Mouse (Mus musculus): Measurements from ENCODE around the gene Zfp652. TPM values are rescaled to one million over a fixed set of nuclear protein-coding genes. Genes with fewer than 3 reads are reported as not detected.
"Not testable (repeated sequence)": the region's sequence is repeated elsewhere in the genome, so short reads cannot be mapped to it uniquely, and the experiment has no call there.

The Zfp652 gene
- polyA plus RNA-seq, 1 experiment, result 93.0 TPM

DNA sequence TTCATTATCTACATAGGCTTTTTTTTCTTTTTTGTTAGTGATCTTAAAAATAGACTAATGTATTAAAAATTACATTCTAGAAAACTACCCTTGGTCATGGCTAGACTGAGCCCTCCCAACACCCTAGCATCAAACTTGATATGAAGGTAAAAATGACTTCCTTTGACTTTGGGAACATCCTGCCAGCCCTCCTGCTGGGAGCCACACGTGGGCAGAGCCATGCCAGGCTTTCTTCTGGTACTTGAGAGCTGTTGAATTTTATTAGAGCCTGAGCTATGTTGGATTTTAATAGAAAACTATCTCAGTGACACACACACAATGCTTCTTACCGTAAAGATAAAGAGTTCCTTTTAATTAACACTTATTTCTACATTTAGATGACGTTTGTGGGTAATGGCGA is 34.3 kb downstream of the Zfp652 start:
- TF ChIP-seq CTCF (IDR thresholded peaks at IDR 0.05; ENCODE audit: insufficient read depth, low read depth, low read length) (no peak), POLR2A (IDR thresholded peaks at IDR 0.05; ENCODE audit: insufficient read depth, low read depth, low read length) (no peak)
- 29% methylated on average over 4 of the region's 4 CpGs for whole genome bisulfite sequencing

DNA sequence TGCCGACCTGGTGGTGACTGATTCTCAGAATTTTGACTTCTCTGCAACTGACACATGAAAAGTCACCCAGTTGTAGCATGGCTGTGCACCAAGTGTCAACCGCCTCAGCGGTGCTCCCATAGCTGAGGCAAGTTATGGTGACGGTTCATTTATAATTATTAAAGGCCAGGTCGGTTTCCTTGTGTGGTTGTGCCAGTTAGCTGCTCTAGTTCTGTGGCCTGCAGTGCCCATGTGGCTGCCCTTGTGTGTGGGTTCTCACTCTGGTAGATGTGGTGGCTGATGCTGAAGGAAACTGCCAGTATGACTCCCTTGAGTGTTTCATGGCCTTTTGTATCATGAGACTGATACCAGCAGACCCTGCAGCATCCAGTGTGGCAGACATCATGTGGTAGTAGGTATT is 35.9 kb downstream of the Zfp652 start:
- peaks cover 4% of the 10 kb centered on the region for H3K4me1 ChIP-seq (ENCODE audit: control insufficient read depth, insufficient read depth, low read length)
- WGBS, result 65% methylated on average over 5 of the region's 5 CpGs

More for the DNA sequence above, 34.3 kb downstream of the Zfp652 start:
- H3K4me3 ChIP-seq (ENCODE audit: insufficient read depth, low read depth, low read length), result no peak overlapping the region
- H3K4me1 ChIP-seq (ENCODE audit: control insufficient read depth, insufficient read depth, low read length), result peaks cover 4% of the 10 kb centered on the region
- no peak overlapping the region for H3K27ac ChIP-seq (ENCODE audit: insufficient read depth, low read depth, low read length)

DNA sequence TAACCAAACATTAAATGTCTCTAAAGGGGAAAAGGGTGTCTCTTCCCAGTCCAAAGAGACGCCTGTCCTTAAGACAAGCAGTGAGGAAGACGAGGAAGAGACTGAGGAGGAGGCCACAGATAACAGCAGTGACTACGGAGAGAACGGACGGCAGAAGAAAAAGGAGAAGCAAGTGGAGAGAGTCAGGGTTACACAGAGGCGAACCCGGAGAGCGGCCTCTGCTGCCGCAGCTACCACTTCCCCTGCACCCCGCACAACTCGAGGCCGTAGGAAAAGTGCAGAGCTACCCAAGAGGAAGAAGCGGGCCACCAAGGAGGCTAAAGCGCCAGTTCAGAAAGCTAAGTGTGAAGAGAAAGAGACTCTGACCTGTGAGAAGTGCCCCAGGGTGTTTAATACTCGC is 37.1 kb downstream of the Zfp652 start:
- Histone ChIP-seq H3K4me1 (ENCODE audit: control insufficient read depth, insufficient read depth, low read length) (peaks cover 4% of the 10 kb centered on the region), H3K4me3 (ENCODE audit: insufficient read depth, low read depth, low read length) (no peak overlapping the region), H3K27ac (ENCODE audit: insufficient read depth, low read depth, low read length) (no peak overlapping the region)
- TF ChIP-seq CTCF (IDR thresholded peaks at IDR 0.05; ENCODE audit: insufficient read depth, low read depth, low read length) (no peak), POLR2A (IDR thresholded peaks at IDR 0.05; ENCODE audit: insufficient read depth, low read depth, low read length) (no peak)
- 81% methylated on average over 15 of the region's 15 CpGs for WGBS

More for the DNA sequence above, 35.9 kb downstream of the Zfp652 start:
- Histone ChIP-seq H3K27ac (ENCODE audit: insufficient read depth, low read depth, low read length) (no peak overlapping the region), H3K4me3 (ENCODE audit: insufficient read depth, low read depth, low read length) (no peak overlapping the region)
- no peak for TF ChIP-seq POLR2A (IDR thresholded peaks at IDR 0.05; ENCODE audit: insufficient read depth, low read depth, low read length)
- TF ChIP-seq CTCF (IDR thresholded peaks at IDR 0.05; ENCODE audit: insufficient read depth, low read depth, low read length), result no peak

DNA sequence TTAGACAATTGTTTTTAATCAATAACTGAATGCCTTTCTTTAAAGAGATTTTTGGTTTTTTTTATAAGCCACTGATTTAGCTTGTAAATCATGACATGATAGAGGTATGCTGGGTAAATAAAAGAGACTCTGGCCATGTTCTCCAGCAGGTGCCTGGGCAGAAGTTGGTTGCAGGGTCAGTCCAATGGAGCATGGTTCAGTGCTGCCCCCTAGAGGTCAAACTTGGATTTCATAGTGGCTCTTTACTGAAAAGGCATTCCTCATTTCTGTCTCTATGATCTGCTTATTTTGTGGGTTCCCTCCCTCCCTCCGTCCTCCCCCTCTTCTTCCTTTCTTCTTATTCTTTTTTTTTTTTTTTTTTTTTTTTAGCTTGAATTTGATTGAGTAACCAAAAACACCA is 38.5 kb downstream of the Zfp652 start:
- H3K4me3 ChIP-seq (ENCODE audit: insufficient read depth, low read depth, low read length), result no peak overlapping the region
- no peak overlapping the region for H3K27ac ChIP-seq (ENCODE audit: insufficient read depth, low read depth, low read length)
- 6% methylated on average over 1 of the region's 1 CpGs for WGBS
- peak; percentile 31; the same call in 1 of the 2 replicates for TF ChIP-seq CTCF (IDR thresholded peaks at IDR 0.05; ENCODE audit: insufficient read depth, low read depth, low read length)
- no peak for TF ChIP-seq POLR2A (IDR thresholded peaks at IDR 0.05; ENCODE audit: insufficient read depth, low read depth, low read length)
- H3K4me1 ChIP-seq (ENCODE audit: control insufficient read depth, insufficient read depth, low read length), result peaks cover 4% of the 10 kb centered on the region

DNA sequence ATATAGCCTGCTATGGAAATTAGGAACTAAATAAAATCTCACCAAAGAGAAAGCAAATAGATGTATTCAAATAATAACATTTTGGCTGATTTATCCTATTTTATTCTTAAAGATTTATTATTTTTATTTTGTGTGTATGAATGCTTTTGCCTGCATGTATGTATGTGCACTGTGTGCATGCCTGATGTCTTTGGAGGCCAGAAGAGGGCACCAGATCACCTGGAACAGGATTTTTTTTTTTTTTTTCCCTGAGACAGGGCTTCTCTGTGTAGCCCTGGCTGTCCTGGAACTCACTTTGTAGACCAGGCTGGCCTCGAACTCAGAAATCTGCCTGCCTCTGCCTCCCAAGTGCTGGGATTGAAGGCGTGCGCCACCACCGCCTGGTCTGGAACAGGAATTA is 42.7 kb downstream of the Zfp652 start:
- not testable (repeated sequence) for H3K4me3 ChIP-seq (ENCODE audit: insufficient read depth, low read depth, low read length); H3K27ac ChIP-seq (ENCODE audit: insufficient read depth, low read depth, low read length); H3K4me1 ChIP-seq (ENCODE audit: control insufficient read depth, insufficient read depth, low read length)
- 93% methylated on average over 4 of the region's 4 CpGs for WGBS

DNA sequence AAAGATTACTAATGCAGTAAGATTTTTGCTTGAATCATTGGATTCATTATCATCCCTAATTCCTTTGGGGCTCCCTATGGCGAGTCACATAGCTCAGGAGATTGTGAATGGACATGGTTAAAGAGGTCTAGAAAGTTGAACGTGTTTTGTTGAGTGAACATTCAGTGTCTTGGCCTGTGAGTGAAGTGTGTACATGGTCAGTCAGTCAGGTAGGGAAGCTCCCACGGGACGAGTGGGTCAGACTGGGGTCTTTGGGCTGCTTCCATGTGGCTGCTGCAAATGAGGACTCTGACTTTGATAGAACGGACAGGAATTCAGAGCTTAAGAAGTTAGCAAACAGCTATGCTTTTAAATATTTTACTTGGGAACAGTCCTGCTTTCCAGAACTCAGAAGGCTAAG is 48.0 kb downstream of the Zfp652 start:
- no peak overlapping the region for H3K27ac ChIP-seq (ENCODE audit: insufficient read depth, low read depth, low read length)
- H3K4me3 ChIP-seq (ENCODE audit: insufficient read depth, low read depth, low read length), result no peak overlapping the region
- no peaks in the 10 kb centered on the region for H3K4me1 ChIP-seq (ENCODE audit: control insufficient read depth, insufficient read depth, low read length)
- no peak for TF ChIP-seq POLR2A (IDR thresholded peaks at IDR 0.05; ENCODE audit: insufficient read depth, low read depth, low read length)
- no peak for TF ChIP-seq CTCF (IDR thresholded peaks at IDR 0.05; ENCODE audit: insufficient read depth, low read depth, low read length)
- 91% methylated on average over 5 of the region's 5 CpGs for WGBS

DNA sequence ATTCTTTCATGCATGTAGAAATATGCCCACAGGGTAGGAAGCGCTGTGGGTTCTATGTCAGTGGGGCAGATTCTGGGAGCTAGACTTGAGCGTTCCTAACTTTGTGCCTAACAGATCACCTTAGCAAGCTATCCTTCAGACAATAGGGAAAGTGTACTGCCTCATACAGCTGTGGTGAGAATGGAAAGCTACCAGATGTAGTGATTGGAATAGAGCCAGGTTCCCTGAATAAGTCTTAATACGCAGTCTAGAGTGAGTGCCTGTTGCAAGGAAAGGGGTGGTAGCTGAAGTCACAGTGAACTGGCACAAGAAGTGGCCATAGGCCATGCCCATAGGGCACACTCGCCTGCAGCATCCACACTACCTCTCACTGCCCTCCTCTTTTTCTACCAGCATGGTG is 50.5 kb downstream of the Zfp652 start:
- no peak overlapping the region for H3K27ac ChIP-seq (ENCODE audit: insufficient read depth, low read depth, low read length)
- peaks cover 3% of the 10 kb centered on the region; the same call in 1 of the 2 replicates for H3K4me1 ChIP-seq (ENCODE audit: control insufficient read depth, insufficient read depth, low read length)
- no peak overlapping the region for H3K4me3 ChIP-seq (ENCODE audit: insufficient read depth, low read depth, low read length)
- WGBS, result 59% methylated on average over 4 of the region's 4 CpGs
- TF ChIP-seq CTCF (IDR thresholded peaks at IDR 0.05; ENCODE audit: insufficient read depth, low read depth, low read length), result no peak
- no peak for TF ChIP-seq POLR2A (IDR thresholded peaks at IDR 0.05; ENCODE audit: insufficient read depth, low read depth, low read length)

DNA sequence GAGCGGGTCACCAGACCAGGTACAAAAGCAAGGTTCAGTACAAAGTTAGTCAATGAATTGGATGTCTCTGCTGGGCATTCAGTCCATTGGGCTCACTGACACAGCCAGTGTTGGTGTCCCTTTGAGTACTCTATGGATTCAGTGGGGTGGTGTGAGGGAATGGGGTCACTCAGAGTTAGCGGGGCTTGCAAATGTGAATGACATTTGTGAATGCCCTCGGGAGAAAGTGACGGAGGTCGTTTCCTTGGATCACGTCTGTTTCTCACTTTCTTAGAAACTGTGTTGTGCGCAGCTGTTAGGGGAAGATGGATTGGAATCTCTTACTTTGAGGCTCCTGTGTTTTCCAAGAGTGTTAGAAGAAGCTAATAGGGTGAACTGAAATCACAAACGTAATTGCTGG is 52.3 kb downstream of the Zfp652 start:
- Histone ChIP-seq H3K4me1 (ENCODE audit: control insufficient read depth, insufficient read depth, low read length) (peaks cover 3% of the 10 kb centered on the region; the same call in 1 of the 2 replicates), H3K27ac (ENCODE audit: insufficient read depth, low read depth, low read length) (no peak overlapping the region), H3K4me3 (ENCODE audit: insufficient read depth, low read depth, low read length) (no peak overlapping the region)
- WGBS, result 67% methylated on average over 8 of the region's 8 CpGs
- TF ChIP-seq CTCF (IDR thresholded peaks at IDR 0.05; ENCODE audit: insufficient read depth, low read depth, low read length) (no peak), POLR2A (IDR thresholded peaks at IDR 0.05; ENCODE audit: insufficient read depth, low read depth, low read length) (no peak)

DNA sequence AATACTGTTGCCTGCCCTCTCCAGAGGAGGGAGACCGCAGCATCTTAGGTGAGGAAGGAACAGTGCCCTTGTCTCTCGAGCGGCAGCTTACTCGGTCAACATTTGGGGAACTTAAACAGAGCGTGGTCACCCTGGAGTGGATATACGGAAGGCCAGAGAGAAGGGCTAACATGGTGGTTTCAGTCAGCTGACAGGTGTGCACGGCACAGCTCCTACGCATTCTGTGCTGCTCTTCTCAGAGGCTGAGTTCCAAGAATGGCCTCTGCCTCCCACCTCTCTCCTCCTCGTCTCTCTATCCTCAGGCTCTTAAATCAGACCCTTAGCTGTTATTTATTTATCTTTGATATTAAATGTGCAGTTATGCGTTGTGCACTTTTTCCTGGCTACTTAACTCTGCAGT is 52.9 kb downstream of the Zfp652 start:
- peaks cover 3% of the 10 kb centered on the region; the same call in 1 of the 2 replicates for H3K4me1 ChIP-seq (ENCODE audit: control insufficient read depth, insufficient read depth, low read length)
- H3K27ac ChIP-seq (ENCODE audit: insufficient read depth, low read depth, low read length), result no peak overlapping the region
- no peak for TF ChIP-seq POLR2A (IDR thresholded peaks at IDR 0.05; ENCODE audit: insufficient read depth, low read depth, low read length)
- TF ChIP-seq CTCF (IDR thresholded peaks at IDR 0.05; ENCODE audit: insufficient read depth, low read depth, low read length), result no peak
- 81% methylated on average over 10 of the region's 10 CpGs for WGBS
- no peak overlapping the region for H3K4me3 ChIP-seq (ENCODE audit: insufficient read depth, low read depth, low read length)

DNA sequence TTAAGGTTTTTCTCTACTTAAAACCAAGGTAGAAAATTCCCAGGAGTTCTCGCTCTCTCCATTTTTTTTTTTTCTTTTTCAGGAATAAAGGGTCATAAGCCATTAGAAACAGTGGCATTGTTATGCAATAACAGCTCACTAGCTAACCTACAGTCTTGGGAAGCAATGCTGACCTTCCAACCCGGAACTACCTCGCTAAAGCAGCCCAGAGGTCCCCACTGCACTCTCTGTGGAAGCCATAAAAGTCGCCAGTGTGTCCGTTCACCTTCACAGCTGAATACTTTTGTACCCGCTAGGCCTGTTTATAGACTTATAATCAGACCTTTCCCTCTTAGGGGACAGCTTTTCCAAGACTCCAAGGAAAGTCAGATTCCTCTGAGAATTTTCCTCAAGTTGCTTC is 55.8 kb downstream of the Zfp652 start:
- H3K4me3 ChIP-seq (ENCODE audit: insufficient read depth, low read depth, low read length), result no peak overlapping the region
- TF ChIP-seq CTCF (IDR thresholded peaks at IDR 0.05; ENCODE audit: insufficient read depth, low read depth, low read length) (no peak), POLR2A (IDR thresholded peaks at IDR 0.05; ENCODE audit: insufficient read depth, low read depth, low read length) (no peak)
- 93% methylated on average over 6 of the region's 6 CpGs for WGBS
- H3K4me1 ChIP-seq (ENCODE audit: control insufficient read depth, insufficient read depth, low read length), result peaks cover 9% of the 10 kb centered on the region
- no peak overlapping the region for H3K27ac ChIP-seq (ENCODE audit: insufficient read depth, low read depth, low read length)
